Mouse (Mus musculus): ENCODE data around the gene Gm28269.

Gm28269 gene

GRCm38 (mm10) chrX:21744997-21745396 lies at the start of gene Gm28269:
Gene Gm28269, minus strand, starts transcription at chrX:21745097.
- no peak for DNase-seq

GRCm38 (mm10) chrX:21716885-21717284 lies 28.0 kb downstream of the Gm28269 start:
- no peak for DNase-seq

- no peak for DNase-seq
Measured at GRCm38 (mm10) chrX:21715293-21715692, 29.6 kb downstream of the Gm28269 start.

GRCm38 (mm10) chrX:21714829-21715228 lies 30.1 kb downstream of the Gm28269 start, which contains the start of gene Slc6a14:
Gene Slc6a14, plus strand, starts transcription at chrX:21714896.
- DNase-seq, result no peak

- DNase-seq, result no peak
Measured at GRCm38 (mm10) chrX:21704470-21704869, 40.4 kb downstream of the Gm28269 start.

GRCm38 (mm10) chrX:21701646-21702045 lies 43.3 kb downstream of the Gm28269 start:
- DNase-seq, result no peak

GRCm38 (mm10) chrX:21695687-21696086 lies 49.2 kb downstream of the Gm28269 start:
- DNase-seq, result no peak

GRCm38 (mm10) chrX:21695220-21695619 lies 49.7 kb downstream of the Gm28269 start:
- no peak for DNase-seq

Data from kidney, adult 9 months (tissue).